Mouse (Mus musculus) cortical plate, adult 2 months (tissue): ENCODE measurements around the gene Olfr1357. TPM values are rescaled to one million over a fixed set of nuclear protein-coding genes. Genes with fewer than 3 reads are reported as not detected.

ENCODE experiments used
- H3K27ac ChIP-seq: fragments of 200-500 bp; 2 replicates; pipeline ENCODE4 v1.5.1; 2012; ENCODE audit warnings: low read length, control low read depth, inconsistent platforms; ENCODE audit not compliant: insufficient read depth
- H3K4me1 ChIP-seq: fragments of 200-500 bp; 2 replicates; pipeline ENCODE4 v1.6.1; 2011; ENCODE audit warnings: low read length; ENCODE audit not compliant: control insufficient read depth, insufficient read depth
- H3K4me3 ChIP-seq: fragments of 200-500 bp; 2 replicates; pipeline ENCODE4 v1.5.1; 2011; ENCODE audit warnings: mild to moderate bottlenecking, low read length, control low read depth; ENCODE audit not compliant: insufficient read depth
- CTCF ChIP-seq: fragments of 200-500 bp; IDR thresholded peaks from 2 replicates; pipeline ENCODE4 v1.5.1; 2011; ENCODE audit warnings: mild to moderate bottlenecking, control low read depth, low read length; ENCODE audit not compliant: insufficient read depth; ENCODE audit errors: extremely low read depth
- POLR2A ChIP-seq: fragments of 200-500 bp; IDR thresholded peaks from 2 replicates; pipeline ENCODE4 v1.6.1; 2011; ENCODE audit warnings: mild to moderate bottlenecking, low read length, control low read depth; ENCODE audit not compliant: insufficient read depth; ENCODE audit errors: extremely low read depth
- polyA plus RNA-seq: library from polyadenylated mRNA; depleted of rRNA; stranded (reverse); fragments of >200 nt; gene quantifications from 2 replicates; pipeline ENCODE4 v1.2.3, GENCODE M21; 2012

Gene Olfr1357
- polyA plus RNA-seq, 1 experiment, result not detected

DNA sequence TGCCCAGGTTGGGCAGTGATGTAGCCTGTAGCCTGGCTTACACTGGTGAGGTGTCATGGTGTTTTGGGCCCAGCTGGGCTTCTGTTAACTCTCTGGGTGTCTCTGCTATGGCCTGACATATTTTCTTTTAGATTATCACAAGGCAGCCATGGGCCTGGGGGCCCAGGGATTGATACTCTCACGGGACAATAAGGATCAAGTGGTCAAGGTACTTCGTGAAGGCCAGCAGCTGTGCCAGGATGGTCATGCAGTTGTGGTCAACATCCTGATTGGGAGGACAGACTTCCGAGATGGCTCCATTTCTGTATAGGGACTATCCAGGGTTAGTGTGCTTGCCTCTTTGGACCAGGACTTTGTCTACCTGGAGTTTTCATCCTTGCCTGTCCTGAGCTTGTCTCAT, 33.9 kb downstream of the Olfr1357 start:
- Histone ChIP-seq H3K27ac (no peak overlapping the region), H3K4me3 (no peak overlapping the region), H3K4me1 (no peaks in the 10 kb centered on the region)
- TF ChIP-seq POLR2A, result no peak
- TF ChIP-seq CTCF, result no peak

DNA sequence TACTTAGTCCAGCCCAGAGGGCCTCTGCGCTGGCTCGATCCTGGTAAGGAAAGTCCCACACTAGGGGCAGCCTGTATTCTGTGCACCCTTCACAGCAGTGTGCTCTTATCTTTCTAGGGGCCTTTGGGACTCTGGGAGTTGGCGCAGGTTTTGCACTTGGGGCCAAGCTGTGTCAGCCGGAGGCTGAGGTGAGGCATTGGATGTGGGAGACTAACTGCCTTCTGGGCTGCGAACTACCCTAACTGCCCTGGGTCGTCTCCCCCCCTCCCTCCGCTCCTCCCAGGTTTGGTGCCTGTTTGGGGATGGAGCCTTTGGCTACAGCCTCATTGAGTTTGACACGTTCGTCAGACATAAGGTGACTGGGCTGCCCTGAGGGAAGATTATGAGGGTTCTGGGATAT, 34.5 kb downstream of the Olfr1357 start:
- TF ChIP-seq POLR2A (no peak), CTCF (no peak)
- no peak overlapping the region for H3K27ac ChIP-seq
- H3K4me3 ChIP-seq, result no peak overlapping the region
- H3K4me1 ChIP-seq, result no peaks in the 10 kb centered on the region

DNA sequence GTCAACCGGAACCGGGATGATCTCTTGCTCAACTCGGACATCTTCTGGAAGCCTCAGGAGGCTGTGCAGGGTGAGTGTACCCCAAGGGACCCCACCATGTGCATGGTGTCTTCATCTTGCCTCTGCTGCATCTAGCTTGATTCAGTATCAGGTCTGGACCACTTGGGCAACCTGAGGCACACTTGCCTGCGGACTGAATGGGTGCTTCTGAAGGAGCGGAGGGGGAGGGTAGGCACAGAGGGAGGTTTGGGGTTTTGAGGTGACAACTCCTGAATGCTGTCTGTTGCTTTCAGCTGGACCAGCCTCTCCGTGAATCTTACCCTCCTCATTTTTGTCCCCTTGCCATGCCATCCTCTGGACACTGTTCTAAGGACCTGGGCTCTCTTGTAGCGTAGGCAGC, 36.8 kb downstream of the Olfr1357 start:
- TF ChIP-seq POLR2A, result no peak
- TF ChIP-seq CTCF, result no peak
- Histone ChIP-seq H3K4me1 (no peaks in the 10 kb centered on the region), H3K27ac (no peak overlapping the region), H3K4me3 (no peak overlapping the region)

DNA sequence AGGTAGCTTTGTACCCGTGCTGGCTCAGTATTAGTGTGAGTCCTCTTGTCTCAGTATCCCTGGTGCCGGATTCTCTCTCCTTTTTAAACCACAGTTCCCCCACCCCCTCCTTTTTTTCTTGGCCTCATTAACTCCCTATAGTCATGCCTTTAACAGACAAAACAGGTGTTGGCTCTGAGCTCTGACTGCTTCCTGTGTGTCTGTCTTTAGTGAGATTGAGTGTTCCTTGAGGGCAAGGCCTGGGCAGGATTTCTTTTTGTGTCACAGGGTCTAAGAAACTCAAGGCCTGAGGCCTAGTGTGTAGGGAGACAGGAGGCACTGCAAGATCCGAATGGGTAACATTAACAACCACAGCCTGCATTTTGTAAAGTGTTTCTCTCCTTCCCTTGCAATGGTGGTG, 39.7 kb downstream of the Olfr1357 start:
- no peak overlapping the region for H3K27ac ChIP-seq
- TF ChIP-seq CTCF, result no peak
- TF ChIP-seq POLR2A, result no peak
- no peak overlapping the region for H3K4me3 ChIP-seq
- H3K4me1 ChIP-seq, result peaks cover 2% of the 10 kb centered on the region

DNA sequence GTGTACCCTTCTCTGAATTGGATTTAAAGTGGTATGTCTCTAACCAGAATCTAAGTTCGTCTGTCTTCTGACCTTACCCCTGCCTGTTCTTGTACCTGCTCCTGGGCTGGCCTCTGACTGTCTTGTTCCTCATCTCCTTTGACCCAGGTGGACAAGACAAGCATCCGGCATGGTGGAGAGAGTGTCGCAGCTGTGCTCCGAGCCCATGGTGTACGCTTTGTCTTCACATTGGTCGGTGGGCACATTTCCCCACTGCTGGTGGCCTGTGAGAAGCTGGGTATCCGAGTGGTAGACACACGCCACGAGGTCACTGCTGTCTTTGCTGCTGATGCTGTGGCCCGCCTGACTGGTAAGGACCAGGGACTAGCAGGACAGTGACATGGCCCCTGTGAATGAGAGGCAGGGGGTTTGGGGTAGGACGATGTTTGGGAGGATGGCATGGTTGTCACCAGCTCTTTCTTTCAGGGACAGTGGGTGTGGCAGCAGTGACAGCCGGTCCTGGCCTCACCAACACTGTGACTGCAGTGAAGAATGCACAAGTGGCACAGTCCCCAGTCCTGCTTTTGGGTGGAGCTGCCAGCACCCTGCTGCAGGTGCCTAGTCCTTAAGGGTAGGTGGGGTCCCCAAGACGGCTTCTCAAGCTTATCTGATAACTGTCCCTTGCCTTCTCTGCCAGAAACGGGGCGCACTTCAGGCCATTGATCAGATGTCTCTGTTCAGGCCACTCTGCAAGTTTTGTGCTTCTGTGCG, 41.3 kb downstream of the Olfr1357 start:
- TF ChIP-seq CTCF (no peak), POLR2A (no peak)
- H3K4me3 ChIP-seq, result no peak overlapping the region
- peaks cover 2% of the 10 kb centered on the region for H3K4me1 ChIP-seq
- no peak overlapping the region for H3K27ac ChIP-seq

DNA sequence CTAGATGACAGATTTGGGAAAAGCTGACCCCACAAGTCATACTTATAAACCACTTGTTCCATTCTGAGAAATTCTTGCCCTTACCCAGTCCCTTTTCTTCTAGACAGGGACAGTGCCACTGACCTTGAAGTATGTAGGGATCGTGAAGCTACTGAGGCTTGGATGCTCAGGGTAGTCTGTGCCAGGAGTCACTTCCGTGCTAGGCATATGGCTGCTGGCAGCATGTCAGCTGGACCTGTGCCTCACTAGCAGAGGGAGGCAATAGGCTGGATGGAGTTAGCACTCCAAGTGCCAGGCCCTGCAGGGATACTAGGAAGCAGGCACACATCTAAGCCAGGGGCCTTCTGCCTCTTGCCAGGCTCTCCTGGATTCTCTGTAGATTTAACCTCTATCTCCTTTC, 42.2 kb downstream of the Olfr1357 start:
- TF ChIP-seq CTCF (no peak), POLR2A (no peak)
- H3K27ac ChIP-seq, result no peak overlapping the region
- peaks cover 2% of the 10 kb centered on the region for H3K4me1 ChIP-seq
- no peak overlapping the region; the same call in 1 of the 2 replicates for H3K4me3 ChIP-seq

DNA sequence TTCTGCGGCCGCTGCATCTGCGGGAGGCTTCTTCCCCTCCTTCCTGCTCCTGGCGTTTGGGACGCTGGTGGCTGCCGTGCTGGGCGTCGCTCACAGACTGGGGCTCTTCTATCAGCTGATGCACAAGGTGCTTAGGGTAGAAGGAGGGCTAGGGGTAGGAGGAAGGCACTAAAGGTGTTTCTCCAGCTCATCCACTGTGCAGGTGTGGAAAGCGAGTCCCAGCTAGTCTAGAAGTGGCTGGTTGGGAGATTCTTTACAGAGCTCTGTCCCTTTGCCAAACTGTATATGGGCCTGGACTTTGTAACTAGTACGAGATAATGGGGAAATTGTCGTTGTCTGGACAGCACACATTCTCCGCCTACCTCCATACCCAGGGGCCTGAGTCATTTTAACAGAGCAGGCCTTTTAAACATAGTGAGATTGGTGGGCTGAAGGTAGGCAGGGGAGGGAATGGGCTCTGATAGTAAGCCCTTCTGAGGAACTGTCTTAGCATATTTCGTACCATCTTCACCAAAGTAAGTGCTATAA, 42.7 kb downstream of the Olfr1357 start:
- TF ChIP-seq POLR2A, result no peak
- TF ChIP-seq CTCF, result no peak
- H3K27ac ChIP-seq, result no peak overlapping the region; the same call in 1 of the 2 replicates
- H3K4me3 ChIP-seq, result peak overlapping the region; percentile 84
- peaks cover 2% of the 10 kb centered on the region for H3K4me1 ChIP-seq

DNA sequence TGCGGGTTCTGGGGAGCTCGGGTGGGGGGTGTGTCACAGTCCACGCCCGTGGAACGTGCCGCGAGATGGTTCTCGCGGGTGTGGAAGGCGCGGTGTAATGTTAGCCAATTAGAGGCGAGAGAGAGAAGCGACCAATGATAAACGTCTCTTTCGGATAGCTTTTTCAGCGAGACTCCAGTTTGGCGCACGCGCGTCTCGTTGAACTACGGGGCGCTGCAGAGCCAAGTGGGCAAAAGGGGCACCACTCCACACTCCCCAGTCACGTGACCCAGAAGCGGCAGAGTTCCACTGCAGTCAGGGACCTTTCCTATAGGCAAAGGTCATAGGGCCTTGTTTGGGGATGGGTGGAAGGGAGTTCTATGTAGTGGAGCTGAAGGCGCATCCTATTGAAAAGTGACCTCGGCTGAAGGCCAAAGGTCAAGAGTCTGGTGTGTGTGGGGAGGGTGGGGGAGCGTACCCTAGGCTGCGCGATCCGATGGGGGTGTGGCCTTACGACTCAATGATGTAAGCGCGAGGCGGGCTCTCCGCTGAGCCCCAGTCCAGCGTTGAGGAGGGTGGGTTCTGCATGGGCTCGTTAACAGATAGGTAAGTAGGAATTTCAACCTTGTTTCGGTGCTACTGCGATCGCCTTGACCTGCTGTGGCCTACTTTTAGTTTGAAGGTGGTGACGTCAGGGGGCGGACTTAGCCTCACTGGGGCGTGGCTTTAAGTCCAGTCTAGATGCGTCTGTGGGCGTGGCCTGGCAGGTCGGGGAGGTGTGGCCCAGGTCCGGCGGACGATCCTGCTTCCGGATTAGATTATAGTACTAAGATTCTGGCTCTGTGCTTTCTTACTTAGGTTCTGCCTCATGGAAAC, 43.4 kb downstream of the Olfr1357 start, which contains the start of gene Ilvbl:
Gene Ilvbl, plus strand, starts transcription at position 97 of the 855 bp plus-strand sequence.
- Histone ChIP-seq H3K4me1 (peaks cover 2% of the 10 kb centered on the region), H3K4me3 (peak within 1 kb of the TSS; percentile 84), H3K27ac (peak within 1 kb of the TSS; percentile 89)
- no peak for TF ChIP-seq CTCF
- TF ChIP-seq POLR2A, result peak; percentile 64; the same call in 1 of the 2 replicates

DNA sequence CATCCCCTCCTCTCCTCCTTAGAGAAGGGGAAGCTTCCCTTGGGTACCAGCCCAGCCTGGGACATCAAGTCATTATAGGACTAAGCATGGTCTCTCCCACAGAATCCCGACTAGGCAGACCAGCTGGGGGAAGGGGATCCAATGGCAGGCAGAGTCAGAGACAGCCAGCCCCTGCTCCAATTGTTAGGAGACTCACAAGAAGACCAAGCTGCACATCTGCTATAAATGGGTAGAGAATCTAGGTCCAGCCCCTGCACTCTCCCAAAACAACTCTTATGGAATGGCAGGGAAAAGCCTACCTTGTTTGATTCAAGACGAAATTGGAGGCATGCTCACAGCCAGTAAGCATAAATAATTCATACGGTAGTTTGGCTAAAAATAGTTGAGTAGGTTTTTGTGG, 44.6 kb downstream of the Olfr1357 start:
- no peak for TF ChIP-seq POLR2A
- TF ChIP-seq CTCF, result no peak
- no peak overlapping the region for H3K4me3 ChIP-seq

More for the DNA sequence above, 44.6 kb downstream of the Olfr1357 start:
- H3K4me1 ChIP-seq, result peaks cover 2% of the 10 kb centered on the region
- H3K27ac ChIP-seq, result no peak overlapping the region
